Mouse (Mus musculus) testis, adult 2 months (tissue): ENCODE data around the gene Fbxo24.

Source experiments
- CTCF ChIP-seq: fragments of 200-500 bp; IDR thresholded peaks from 2 replicates; pipeline ENCODE4 v1.5.1; 2012; ENCODE audit warnings: low read depth, mild to moderate bottlenecking, inconsistent platforms, low read length, moderate library complexity; ENCODE audit not compliant: control insufficient read depth, insufficient read depth, insufficient replicate concordance
- POLR2A ChIP-seq: fragments of 200-500 bp; IDR thresholded peaks from 2 replicates; pipeline ENCODE4 v1.6.1; 2012; ENCODE audit warnings: low read depth, mild to moderate bottlenecking, inconsistent platforms, low read length, moderate library complexity; ENCODE audit not compliant: control insufficient read depth

DNA sequence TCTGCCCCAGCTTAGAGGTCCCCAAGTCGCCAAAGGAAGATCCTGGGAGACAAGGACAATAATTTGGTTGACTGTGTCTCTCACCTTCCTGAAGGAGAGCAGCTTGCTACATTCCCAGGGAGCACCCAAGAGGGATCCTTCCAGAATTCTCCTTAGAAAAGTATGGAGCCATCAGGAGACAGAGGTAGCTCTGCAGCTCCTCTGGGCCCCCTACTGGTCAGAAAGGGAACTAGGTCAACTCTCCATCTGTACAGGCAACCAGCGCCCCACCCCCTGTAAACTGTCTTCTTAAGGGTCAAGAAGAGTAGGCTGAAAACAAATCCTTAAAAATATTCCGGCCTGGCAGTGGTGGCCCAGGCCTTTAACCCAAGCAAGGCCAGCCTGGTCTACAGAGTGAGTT is 23.7 kb upstream of the Fbxo24 start:
- TF ChIP-seq CTCF (peak; percentile 66; the same call in 1 of the 2 replicates), POLR2A (no peak)
